Mouse (Mus musculus) lung, postnatal 14 days (tissue): ENCODE data around the gene Ubash3a.
A peak's percentile ranks its signal among the peaks of the same experiment; 100 is the strongest.

Experiments
- DNase-seq: peaks from one replicate; pipeline ENCODE4 v3.0.0; 2021

Ubash3a gene

DNA sequence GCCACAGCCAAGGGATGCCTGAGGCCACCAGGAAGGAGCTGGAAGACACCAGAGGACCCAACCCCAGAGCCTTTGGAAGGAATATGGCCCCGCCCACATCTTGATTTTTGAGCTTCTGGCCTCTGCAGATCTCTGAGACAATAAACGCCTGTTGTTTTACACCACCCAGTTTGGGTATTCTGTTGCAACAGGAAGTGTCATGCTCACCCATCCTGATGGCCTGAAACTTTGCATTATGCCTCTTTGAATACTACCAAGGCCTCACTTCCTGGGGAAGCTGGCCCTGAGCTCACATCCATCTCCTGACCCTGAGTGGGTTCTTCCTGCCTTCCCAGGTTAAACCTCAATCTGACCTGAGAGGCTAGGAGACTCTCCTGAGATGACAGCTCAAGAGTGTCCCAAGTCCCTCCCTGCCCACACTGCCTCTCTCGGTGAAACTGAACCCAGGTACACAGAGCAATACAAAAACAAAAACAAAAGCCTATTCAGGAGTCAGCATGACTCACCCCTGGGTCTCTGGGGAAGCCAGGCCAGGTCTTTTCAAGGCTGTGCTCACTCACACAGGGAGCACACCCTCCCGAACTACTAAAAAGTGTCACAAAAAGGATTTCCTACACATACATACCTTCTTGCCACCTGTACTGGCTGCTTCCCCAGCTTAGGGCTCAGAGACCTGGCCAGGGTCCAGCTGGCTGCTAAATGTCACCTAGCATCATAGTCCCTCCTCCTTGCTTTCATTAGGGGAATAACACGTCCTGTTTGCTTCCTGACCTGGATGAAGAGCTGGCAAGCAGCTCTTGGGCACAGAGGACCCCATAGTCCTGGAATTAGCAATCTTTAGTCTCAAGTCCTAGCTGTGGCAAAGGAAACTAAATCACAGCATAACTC is 8.6 kb downstream of the Ubash3a start:
- DNase-seq = no peak

DNA sequence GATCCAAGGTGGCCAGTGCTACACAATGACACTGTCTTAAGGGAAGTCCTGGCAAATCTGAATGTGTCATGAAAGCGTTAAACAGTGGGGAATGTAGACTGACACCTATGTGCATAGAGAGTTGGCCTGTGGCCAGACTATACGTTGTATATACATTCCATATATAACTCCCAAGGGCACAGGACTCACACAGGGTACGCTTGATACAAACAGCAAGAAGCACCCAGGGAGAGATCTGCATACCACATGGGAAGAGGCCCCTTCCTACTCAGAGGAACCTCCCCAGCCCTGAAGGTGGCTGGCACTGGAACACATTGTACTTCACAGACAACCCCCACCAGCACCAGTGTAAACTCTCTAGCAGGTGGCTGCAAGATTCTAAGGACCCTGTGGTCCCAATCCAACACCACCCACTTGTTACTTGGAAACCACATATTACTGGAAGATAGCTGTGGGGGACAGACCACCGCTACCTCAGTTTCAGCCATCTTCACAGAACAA is 15.2 kb downstream of the Ubash3a start:
- DNase-seq = no peak

DNA sequence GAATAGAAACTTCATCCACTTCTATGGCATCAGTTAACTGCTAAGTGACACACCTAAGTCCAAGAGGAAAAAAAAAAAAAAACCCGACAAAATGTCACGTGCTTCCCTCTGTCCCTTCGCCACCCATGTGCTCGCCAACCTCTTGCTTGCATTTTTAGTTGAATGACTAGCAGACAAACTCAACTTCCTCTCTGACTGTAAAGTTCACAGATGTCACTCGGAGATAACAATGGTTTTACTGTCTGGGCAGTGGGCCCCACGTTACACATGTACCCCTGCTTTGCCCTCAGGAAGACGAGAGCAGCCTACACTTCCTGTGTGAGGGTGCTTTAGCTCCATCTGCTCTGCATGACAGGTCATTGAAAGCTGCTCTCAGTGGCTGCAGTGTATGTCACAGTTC is 16.2 kb downstream of the Ubash3a start:
- DNase-seq = no peak

DNA sequence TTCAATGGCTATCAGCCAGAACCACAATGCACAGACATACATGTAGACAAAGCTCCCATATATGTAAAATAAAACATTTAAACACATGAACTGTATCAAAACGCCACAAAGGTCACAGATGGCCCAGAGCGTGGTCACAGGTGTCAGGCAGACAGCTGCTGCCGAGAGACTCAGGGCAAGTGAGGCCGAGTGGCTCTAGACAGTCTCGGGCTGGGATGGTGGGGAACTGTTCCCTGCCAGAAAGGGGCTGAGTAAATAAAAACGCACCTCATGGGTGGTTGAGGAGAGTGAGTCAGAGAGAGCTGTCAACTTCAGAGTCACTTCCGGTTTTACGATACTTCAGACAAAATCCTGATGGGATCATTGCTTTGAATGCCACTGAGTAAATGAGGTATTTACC is 16.9 kb downstream of the Ubash3a start:
- no peak for DNase-seq

DNA sequence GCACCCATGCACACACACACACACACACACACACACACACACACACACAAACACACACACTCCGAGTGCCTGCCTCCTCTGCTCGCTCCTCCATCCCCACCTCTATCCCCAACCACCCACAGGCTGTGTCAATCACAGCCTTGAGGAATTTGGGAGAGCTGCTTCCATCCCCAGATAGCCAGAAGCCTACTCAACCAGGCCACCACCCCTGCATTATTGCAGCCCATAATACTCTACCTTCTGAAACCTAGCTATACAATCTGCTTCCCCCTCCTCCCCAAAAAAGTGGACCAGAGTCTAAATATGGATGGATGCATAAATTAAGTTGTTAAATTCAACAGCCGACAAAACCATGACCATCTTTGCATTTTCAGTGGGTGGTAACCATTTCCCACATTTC is 18.7 kb downstream of the Ubash3a start:
- no peak for DNase-seq

DNA sequence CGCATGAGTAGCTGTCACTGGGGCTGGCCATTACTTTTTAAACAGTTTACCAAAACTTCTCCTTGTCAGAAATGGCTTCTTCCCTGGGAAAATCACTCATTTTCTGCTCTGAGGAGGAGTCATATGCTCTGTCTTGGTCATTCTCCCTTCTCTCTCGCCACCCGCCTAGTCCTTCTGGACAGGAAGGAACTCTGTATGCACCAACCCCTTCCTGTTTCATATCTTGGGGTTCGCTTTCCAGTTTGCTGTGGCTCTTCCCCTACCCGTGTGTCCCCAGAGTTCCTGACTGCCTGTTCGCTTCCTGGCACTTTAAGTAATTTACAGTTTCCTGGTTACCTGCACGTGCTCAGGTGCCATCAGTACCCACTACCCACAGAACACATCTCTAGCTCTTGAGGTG is 19.3 kb downstream of the Ubash3a start:
- no peak for DNase-seq

DNA sequence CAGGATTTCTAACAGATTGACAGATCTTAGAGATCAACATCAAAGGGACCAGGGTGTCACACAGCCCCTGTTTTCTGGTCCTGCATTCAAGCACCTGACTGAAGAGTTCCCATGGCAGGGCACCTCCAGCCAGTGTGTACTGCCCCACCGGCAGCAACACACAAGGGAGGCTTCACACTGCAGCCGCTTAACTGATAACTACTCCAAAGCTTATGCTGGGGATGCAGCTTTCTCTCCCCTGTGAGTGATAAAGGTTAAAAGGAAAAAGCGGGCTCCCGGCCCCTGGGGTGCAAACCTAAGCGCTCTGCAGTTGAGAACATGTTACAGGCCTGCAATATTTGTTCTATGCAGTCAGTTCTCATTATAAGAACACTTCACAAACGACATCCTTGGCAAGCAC is 24.1 kb downstream of the Ubash3a start:
- no peak for DNase-seq

DNA sequence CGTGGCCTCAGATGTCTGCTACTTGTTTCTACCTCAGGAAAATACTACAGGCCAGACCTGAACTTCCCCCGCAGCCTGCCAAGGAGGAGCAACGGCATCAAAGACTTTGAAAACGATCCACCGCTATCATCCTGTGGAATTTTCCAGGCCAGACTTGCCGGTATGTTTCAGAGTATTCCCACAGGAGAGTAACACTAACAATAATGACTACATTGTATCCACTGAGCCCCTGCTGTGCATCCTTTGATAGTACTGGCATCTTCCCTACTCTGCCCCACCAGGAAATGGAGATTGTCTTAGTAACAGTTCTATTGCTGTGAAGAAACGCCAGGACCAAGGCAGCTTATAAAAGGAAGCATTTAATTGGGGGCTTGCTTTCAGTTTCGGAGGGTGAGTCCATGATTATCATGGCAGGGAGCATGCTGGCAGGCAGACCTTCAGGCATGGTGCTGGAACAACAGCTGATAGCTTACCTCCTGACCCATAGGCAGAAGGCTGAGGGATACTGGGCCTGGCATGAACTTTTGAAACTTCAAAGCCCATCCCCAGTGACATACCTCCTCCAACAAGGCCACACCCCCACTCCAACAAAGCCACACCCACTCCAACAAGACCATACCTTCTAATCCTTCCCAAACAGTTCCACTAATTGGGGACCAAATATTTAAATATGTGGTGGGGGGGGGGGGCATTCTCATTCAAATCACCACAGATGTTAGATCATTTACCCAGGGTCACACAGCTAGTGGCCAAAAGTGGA is 24.8 kb downstream of the Ubash3a start:
- DNase-seq = no peak

DNA sequence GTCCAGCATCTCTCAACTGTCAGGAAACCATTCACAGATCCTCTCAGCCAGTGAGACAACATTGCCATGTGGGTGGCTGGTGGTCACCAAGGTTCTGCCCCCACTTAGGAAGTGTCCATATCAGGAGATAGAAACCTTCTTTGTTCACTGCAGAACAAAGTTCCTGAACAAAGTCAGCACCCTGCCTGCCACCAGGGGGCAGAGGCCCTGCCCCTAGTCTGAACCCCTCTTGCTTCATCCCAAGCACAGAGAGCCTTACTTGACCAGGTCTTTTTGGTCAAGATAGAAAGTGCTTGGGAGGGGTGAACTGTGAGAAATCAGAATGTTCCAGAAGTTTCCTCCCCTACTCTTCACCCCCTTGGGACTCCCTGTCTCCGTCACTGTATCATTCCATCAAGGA is 28.2 kb downstream of the Ubash3a start:
- DNase-seq = no peak

DNA sequence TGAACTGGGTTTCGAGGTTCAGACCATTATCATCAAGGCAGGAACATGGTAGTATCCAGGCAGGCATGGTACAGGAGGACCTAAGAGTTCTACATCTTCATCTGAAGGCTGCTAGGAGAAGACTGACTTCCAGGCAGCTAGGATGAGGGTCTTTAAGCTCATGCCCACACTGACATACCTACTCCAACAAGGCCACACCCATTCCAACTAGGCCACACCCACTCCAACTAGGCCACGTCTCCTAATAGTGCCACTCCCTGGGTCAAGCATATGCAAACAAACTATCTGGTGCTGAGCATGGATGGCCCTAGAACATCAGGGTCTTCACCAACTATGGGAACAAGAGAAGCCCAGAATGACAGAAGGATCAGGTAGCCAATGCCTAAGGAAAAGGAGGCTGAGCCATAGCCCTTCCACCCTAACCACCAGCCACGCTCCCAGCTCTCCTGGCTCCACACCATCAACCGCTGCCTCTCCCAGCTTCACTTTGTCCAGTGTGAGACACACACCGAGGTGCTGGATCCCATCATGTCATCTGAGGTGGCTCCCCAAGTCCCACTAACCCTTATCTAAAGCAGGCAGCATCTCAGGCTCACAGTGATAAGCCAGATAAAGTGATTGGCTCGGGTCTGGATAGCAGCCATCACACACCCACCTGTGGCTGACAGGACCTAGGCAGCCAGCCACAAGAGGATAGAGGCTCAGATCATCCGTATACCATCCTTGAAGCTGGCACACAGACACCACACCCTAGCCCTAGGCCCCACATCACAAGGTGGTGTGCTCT is 30.8 kb downstream of the Ubash3a start:
- DNase-seq = no peak

DNA sequence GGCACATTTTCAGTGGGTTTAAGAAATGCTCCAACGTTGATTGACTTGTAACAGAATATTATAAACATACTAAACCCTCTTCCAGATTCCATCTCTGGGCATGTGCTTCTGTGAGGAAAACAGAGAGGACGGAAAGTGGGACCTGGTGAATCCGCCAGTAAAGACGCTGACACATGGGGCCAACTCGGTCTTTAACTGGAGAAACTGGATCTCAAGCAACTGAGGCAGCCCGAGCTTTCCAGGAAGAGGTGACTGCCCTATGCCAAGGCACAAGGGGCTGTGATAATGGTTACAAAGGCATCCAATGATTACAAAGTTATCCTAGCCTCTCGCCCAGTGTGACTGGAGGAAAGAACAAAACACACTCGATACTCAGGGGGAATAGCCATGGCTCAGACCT is 33.5 kb downstream of the Ubash3a start:
- no peak for DNase-seq

DNA sequence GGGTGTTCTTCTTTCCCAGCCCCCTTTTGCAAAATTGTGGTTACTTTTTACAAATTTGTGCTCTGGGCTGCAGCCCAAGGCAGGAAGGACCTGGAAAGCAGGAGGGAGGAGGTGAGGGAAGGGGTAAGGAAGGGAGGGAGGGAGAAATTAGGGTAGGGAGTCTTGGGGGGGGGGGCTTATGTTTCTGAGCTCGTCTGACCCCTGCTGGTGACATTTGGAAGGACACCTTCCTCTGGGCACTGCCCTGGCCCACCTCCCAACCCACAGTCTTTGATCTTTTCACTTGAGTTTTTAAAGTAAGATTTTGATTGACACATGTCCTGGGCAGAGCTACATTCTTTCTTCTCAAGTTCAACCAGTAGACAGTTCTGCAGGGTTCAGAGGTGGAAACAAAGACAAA is 35.1 kb downstream of the Ubash3a start:
- no peak for DNase-seq

DNA sequence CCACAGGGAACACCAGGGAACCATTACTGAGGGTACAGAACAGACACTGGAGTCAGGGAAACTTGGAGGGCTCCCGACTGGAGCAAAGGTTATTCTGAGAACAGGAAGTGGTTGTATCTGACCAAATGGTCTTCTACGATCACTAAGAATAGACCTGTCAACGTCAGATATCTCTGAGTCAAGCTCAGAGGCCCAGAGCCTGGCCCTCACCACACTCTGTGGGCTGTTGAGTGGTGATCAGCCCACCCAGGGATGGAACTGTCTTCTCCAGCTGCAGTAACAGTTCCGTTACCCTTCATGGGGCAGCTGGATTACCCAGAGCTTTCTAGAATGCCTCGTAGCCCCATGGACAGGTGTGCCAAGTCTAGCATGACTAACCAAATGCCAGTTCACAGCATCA is 37.6 kb downstream of the Ubash3a start:
- DNase-seq = no peak

DNA sequence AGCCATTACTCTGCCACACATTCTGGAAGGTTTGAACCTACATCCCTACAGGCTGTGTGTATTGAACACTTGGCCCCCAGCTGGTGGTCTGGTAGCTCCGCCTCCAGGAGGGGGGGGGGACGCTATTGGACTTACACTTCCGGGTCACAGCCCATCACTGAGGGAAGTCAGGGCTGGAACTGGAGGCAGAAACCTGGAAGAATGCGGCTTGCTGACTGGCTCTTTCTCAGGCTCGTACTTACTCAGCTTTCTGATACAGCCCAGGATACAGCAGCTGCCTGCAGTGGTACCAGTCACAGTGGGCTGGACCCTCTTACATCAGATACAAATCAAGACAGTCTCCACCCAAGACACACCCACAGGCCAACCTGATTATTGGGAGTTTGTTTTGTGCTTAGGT is 39.5 kb downstream of the Ubash3a start:
- no peak for DNase-seq

DNA sequence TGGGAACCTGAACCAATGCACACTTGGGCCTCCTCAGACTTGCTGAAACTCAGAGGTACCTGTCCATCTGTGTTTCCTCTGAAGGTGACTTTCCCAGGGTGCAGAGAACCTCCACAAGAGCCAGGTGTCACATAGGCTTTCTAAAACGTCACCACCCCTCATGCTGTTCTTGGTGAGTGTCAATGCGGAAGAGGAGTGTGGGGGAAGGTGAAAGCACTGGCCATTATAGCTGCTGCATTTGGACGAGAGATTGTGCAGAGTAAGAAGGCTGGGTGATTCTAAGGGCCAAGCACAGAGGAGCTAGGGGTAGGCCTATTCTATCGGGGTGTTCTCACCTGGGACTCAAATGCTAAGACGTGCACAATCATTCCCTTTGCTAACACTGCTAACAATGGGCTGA is 46.3 kb downstream of the Ubash3a start:
- DNase-seq = no peak

DNA sequence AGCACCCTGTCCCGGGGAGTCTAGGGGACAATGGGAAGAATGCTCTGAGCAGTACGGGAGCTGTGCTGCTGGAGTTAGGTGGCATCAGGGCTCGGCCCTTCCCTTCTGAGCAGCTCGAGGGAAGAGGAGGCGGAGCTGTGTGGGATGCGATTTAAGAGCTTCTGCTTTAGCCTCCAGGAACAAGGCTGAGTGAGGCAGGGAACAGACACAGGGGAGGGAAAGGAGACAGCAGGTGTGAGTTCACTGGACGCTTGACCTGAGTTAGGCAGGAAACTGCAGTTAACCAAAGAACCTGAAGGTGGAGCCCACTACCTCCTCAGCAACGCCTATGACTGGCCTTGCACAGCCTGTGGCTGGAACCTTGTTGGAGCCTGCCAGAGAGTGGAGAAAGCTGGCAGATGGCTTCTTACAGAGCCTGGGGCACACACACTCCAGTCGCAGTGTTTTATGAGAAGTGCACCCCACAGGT is 46.8 kb downstream of the Ubash3a start:
- peak; percentile 84 for DNase-seq

DNA sequence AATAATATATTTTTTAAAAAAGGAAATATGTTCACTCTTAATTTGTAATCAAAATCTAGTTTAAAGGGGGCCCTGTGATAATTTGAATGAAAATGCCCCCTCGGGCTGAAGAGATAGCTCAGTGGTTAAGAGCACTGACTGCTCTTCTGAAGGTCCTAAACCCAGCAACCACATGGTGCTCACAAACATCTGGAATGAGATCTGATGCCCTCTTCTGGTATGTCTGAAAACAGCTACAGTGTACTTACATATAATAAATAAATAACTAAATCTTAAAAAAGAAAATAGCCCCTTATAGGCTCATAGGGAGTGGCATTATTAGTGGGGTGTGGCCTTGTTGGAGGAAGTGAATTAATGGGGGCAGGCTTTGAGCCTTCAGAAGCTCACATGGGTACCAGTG is 49.5 kb downstream of the Ubash3a start:
- DNase-seq = no peak

DNA sequence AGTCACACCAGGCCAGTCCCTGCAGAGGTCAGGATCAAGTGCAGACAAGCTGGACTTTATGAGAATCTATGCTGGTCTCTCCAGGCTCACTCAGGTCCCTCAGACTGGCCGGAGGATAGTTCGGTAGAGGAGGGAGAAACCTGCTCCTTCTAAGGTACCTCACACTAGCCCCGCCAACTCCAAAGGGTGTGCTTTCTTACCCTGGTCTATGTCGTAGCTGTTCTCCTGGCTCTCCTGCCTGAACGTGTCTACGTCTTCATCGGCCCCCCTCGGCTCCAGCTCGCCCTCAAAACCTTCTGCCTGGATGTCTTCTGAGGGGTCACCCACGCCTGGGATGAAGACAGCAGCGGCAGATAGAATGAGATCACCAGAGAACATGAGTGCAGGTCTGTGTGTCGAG is 50.2 kb downstream of the Ubash3a start:
- no peak for DNase-seq

DNA sequence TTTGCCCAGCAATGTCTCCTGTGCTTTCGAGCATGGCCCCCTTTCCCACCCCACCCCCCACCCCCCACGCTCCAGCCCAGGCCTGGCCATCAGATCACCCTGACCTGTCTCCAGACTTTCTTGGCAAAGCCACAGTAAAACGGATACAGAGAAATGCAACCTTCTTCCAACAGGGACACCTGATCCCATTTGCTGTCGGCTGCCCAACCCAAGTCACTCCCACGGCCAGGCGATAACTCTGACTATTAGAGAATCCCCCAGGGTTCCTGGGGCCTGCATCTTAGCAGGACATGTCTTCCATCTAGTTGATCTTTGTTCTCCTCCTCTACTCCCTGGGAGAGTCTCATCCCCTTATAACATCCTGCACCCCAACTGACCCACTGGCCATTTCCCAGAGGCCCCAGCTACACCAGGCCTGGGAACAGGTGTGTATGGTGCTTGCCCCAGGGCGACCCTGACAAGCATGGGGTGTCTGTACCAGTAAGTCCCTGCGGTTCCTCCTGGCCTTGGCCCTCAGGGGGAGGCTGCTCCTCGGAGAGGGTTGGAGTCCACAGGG is 50.7 kb downstream of the Ubash3a start:
- no peak for DNase-seq

DNA sequence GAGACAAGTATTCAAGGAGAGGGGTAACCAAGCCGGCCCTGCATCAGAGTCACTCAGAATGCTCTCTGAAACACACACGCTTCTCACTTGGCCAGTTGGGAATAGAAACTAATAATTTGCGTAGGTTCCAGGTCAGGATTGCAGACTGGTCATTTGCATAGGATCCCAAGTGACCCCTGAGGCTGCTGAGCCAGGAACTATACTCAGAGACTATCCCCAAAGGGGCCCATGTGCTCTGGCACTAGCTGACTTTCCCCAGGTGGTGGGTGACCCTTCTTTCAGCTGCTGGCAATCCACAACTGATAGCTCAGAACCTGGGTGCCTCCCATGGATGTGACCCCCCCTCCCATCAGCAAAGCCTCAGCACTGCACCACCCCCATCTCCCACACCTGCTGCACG is 51.5 kb downstream of the Ubash3a start:
- DNase-seq = no peak

DNA sequence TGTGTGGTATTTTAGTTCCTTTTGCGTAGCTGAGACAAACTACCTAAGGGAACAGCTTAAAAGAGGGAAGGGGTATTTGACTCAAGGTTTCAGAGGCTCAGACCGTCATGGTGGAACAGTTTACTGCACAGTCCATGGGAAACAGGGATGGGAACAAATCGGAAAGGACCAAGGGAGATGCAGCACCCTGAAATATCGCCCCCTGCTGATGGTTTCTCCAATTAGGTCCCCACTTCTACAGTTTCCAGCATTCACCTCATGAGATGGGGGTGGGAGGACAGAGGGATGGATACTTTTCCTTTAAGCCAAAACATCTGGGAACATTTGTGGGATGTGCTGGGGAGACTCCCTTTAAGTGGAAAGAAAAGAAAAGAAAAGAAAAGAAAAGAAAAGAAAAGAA is 52.2 kb downstream of the Ubash3a start:
- peak; percentile 50 for DNase-seq

DNA sequence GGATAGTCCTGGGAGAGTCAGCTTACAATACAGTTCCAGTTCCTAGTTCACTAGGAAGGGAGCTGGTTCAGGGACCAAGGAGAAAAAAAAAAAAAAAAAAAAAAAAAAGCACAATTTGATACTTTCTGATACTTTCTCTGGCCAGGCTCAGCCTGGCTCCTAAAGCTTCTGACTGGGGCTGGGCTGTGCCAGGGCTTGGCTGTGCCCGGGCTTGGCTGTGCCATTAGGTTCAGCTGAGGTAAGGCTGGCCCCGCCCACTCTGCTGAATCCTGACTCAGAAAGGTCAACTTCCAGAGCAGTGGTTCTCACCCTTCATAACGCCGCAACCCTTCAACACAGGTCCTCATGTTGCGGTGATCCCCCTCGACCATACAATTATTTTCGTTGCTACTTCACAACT is 52.8 kb downstream of the Ubash3a start:
- DNase-seq = peak; percentile 44

DNA sequence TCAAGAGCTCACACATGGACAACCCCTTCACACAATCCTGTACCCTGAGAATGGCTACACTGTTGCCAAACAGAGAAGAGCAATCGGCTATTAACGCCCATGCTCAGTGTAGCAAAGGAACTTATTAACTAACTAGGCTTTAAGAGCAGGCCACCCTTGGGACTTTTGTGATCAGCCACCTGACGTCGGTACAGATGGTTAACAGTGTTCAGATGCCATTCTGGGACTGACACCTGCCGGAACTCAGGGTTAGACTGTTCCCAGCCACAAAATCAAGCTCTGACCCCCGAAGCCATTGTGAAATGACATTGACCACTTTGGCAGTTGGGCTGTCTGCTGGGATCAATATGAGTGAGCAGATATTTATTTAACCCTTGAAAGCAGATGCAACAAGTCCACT is 53.7 kb downstream of the Ubash3a start:
- DNase-seq = no peak
